Mouse (Mus musculus) liver, embryonic 15.5 days (tissue): ENCODE data around the gene Slco1a5. TPM values are rescaled to one million over a fixed set of nuclear protein-coding genes. Genes with fewer than 3 reads are reported as not detected.

Experiments
- ATAC-seq: fragments of 200-750 bp; cut with Nextera tagmentation; 2 replicates; pipeline ENCODE4 v1.8.0; 2017; ENCODE audit warnings: moderate number of reproducible peaks, mild to moderate bottlenecking, moderate library complexity; ENCODE audit not compliant: insufficient read depth
- H3K27ac ChIP-seq: fragments of 300-500 bp; sonication (generic); replicated peaks from 2 replicates; pipeline ENCODE4 v1.5.1; 2015; ENCODE audit warnings: mild to moderate bottlenecking, inconsistent platforms
- H3K27me3 ChIP-seq: fragments of 300-500 bp; sonication (generic); 2 replicates; pipeline ENCODE4 v1.6.1; 2015; ENCODE audit warnings: mild to moderate bottlenecking, inconsistent platforms
- H3K36me3 ChIP-seq: fragments of 300-500 bp; sonication (generic); replicated peaks from 2 replicates; pipeline ENCODE4 v1.6.1; 2015; ENCODE audit warnings: moderate library complexity, mild to moderate bottlenecking, inconsistent platforms
- H3K4me1 ChIP-seq: fragments of 300-500 bp; sonication (generic); replicated peaks from 2 replicates; pipeline ENCODE4 v1.6.1; 2015; ENCODE audit warnings: inconsistent platforms
- H3K4me2 ChIP-seq: fragments of 300-500 bp; sonication (generic); 2 replicates; pipeline ENCODE4 v1.6.1; 2015; ENCODE audit warnings: moderate library complexity, mild to moderate bottlenecking, inconsistent platforms
- H3K4me3 ChIP-seq: fragments of 300-500 bp; sonication (generic); replicated peaks from 2 replicates; pipeline ENCODE4 v1.5.1; 2015; ENCODE audit warnings: mild to moderate bottlenecking, inconsistent platforms
- H3K9ac ChIP-seq: fragments of 300-500 bp; sonication (generic); 2 replicates; pipeline ENCODE4 v1.6.1; 2015; ENCODE audit warnings: moderate library complexity, mild to moderate bottlenecking, inconsistent platforms
- H3K9me3 ChIP-seq: fragments of 300-500 bp; sonication (generic); replicated peaks from 2 replicates; pipeline ENCODE4 v1.6.1; 2016; ENCODE audit warnings: inconsistent platforms
- WGBS: fragments of 180-500 bp; shearing (Covaris S2); methylation state at CpG from one replicate; pipeline ENCODE4 v1.1.7; 2015; ENCODE audit warnings: mixed read lengths; ENCODE audit not compliant: insufficient replicate concordance; 5-methylcytosine and 5-hydroxymethylcytosine counted together
- polyA plus RNA-seq: library from polyadenylated mRNA; unstranded; fragments of >200 nt; fragmentation: Nextera tagmentation; extraction: Ambion mirVana; gene quantifications from 2 replicates; pipeline ENCODE4 v1.2.1, GENCODE M21; 2015

Slco1a5 gene
- polyA plus RNA-seq, 1 experiment from 2014 or later, result not detected

DNA sequence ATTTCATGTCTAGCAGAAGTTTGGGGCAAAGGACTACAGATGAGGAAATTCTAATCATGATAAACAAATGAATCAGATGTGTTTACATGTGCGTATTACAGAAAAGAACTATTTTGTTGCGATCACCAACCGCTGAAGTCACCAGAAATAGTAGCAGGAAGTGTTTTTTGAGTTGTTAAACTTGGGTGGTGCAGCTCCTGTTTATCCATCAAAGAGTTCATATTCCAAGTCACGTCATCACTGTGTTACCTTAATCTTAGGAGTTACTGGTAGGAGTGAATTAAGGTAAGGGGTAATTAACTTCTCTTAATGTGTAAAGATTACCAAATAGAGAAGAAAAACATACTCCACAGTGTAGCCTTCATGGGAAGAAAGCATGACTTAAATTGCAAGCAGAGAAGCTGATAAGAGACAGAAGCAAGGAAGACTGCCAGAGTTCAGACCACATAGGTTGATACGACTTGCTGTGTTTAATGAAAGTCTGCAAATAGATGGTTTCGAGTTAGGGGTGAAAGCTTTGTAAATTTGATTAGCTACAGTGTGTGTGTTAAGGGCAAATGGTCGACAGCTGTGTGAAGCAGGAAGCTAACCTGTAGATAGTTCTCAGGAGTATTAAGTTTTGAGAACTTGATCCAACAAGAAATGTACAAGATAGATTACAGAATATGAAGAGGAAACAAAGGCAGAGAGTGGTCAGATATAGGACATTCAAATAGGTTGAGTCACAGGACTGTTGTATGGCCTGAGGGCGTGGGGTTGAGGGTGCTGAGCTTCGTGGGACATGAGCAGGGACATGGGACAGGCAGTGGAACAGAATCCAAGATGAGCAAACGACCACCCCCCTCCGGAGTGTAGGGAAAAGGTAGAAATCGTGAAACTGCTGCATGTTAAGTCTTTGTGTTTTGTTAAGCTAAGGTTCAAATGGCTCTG, 23.7 kb upstream of the Slco1a5 start:
- Histone ChIP-seq H3K27ac (peak overlapping the region; percentile 82), H3K4me1 (peaks cover 21% of the 10 kb centered on the region), H3K27me3 (no peaks in the 10 kb centered on the region), H3K36me3 (peaks cover 17% of the 10 kb centered on the region), H3K9me3 (no peaks in the 10 kb centered on the region), H3K9ac (peak overlapping the region; percentile 52; the same call in 1 of the 2 replicates), H3K4me2 (peak overlapping the region; percentile 76), H3K4me3 (peak overlapping the region; percentile 76)
- ATAC-seq, result no peak; the same call in 1 of the 2 replicates
- 35% methylated on average over 12 of the region's 12 CpGs for WGBS

DNA sequence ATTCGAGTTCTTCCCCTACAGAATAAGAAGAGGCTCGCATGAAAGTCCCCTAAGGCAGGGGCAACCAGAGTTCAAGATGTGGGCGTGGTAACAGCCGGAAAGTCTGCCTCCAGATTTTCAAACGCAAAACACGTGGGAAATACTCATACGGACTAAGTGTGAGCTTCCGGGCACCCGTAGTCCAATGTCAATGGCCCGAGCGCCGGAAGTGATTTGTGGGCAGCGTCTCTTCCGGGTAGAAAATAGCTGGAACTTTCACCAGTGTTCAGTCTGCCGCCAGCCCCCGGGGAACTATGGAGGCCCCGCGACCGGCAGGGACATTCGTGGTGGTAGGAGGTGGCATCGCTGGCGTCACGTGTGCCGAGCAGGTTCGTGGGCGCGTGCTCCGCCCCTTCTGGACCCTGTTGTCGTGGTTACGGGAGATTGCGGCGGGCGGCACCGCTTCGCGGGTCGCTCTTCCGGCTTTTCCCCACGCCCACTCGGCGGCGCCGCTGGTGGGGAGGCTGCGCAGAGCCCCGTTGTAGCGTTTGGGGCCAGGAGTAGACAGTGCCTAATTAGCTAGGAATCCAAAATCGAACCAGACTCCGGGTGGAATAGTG, 22.8 kb upstream of the Slco1a5 start, which contains the start of gene Pyroxd1:
Pyroxd1 (plus strand) TSS at position 215 of the 599 bp plus-strand sequence.
- H3K9me3 ChIP-seq, result no peaks in the 10 kb centered on the region
- peak within 1 kb of the TSS; percentile 76 for H3K4me2 ChIP-seq
- peak; percentile 93 for ATAC-seq
- no peaks in the 10 kb centered on the region for H3K27me3 ChIP-seq
- peak within 1 kb of the TSS; percentile 76 for H3K4me3 ChIP-seq
- peak within 1 kb of the TSS; percentile 82 for H3K27ac ChIP-seq
- peaks cover 9% of the 10 kb centered on the region; the same call in 1 of the 2 replicates for H3K36me3 ChIP-seq
- under 1% methylated on average over 48 of the region's 48 CpGs for WGBS
- H3K4me1 ChIP-seq, result peaks cover 21% of the 10 kb centered on the region
- H3K9ac ChIP-seq, result peak within 1 kb of the TSS; percentile 52

DNA sequence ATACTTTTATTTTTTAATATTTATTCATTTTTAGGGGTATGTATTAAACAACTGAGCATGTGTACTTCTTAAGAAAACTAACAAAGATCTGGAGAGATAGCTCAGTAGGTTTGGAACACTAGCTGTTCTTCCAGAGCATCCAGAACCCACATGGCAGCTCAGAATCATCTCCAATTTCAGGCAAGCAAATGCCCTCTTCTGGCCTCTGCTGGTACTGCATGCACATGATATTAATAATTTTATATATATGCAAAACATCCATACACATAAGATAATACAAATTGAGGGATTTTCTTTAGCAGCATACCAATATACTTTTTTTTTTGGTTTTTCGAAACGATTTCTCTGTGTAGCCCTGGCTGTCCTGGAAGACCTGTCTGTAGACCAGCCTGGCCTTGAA, 20.8 kb upstream of the Slco1a5 start:
- Histone ChIP-seq H3K9me3 (no peaks in the 10 kb centered on the region), H3K36me3 (no peaks in the 10 kb centered on the region), H3K4me3 (no peak overlapping the region), H3K27me3 (no peaks in the 10 kb centered on the region), H3K4me2 (no peak overlapping the region), H3K9ac (no peak overlapping the region), H3K27ac (no peak overlapping the region), H3K4me1 (peaks cover 21% of the 10 kb centered on the region)
- WGBS, result 32% methylated on average over 2 of the region's 2 CpGs
- no peak for ATAC-seq

DNA sequence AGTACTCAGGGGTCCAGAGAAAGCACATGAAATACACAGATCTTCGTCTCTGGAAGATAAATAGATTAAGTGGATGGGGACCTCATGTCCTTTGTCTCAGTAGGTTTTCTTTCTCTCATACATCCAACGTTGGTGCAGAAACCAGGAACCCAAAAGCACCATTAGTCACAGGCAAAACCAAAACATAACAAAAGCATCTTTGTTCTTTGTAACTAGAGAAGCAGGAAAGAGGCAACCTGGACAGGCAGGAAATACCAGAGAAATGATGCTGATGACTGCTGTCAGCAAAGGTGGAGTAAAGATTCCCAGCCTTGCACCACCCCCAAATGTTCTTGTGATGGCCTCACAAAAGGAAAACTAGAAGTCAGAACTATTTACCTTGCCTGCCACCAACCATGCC, 16.8 kb upstream of the Slco1a5 start:
- Histone ChIP-seq H3K4me2 (no peak overlapping the region), H3K4me1 (no peaks in the 10 kb centered on the region), H3K27ac (no peak overlapping the region), H3K9me3 (no peaks in the 10 kb centered on the region), H3K27me3 (no peaks in the 10 kb centered on the region), H3K36me3 (no peaks in the 10 kb centered on the region), H3K4me3 (no peak overlapping the region), H3K9ac (no peak overlapping the region)
- 21% methylated on average over 2 of the region's 2 CpGs for WGBS
- no peak for ATAC-seq

DNA sequence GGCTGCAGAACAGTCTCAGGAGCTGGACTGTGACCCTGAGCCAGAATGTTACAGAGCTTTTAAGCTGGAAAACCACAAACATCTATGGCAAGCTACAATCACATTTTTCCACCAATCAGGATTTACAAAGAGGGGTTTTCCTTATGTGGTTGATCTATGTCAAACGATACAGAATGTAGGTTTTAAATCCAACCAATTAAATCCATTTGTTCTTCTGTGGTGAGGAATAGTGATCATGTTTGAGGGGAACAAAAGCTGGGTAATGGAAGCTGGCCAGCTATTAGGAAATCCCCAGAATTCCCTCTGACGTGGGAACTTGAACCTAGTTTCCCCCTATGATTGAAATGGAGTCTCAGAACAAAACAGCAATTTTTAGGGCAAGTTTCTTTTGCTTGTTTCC, 16.2 kb upstream of the Slco1a5 start:
- Histone ChIP-seq H3K4me2 (no peak overlapping the region), H3K27ac (no peak overlapping the region), H3K9ac (no peak overlapping the region), H3K27me3 (no peaks in the 10 kb centered on the region), H3K4me3 (no peak overlapping the region), H3K9me3 (no peaks in the 10 kb centered on the region), H3K4me1 (no peaks in the 10 kb centered on the region), H3K36me3 (no peaks in the 10 kb centered on the region)
- WGBS, result 45% methylated on average over 2 of the region's 2 CpGs
- no peak for ATAC-seq

DNA sequence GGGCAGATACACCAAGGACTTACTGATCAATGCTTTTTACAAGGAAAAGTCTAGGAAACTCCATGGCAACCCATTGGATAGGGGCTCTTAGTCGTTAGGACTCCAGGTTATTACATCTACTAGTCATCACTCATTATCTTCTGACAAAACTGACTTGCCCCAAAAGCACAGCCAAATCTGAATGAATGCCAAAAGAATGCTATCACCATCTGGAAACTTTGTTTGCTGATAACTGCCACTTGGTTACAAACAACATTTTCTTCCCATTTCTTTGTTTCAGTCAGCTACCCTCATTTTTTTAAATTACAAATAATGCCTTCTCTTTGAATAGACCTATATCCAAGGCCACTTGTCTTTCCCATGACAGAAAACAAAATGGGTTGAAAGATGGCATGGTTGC, 6.4 kb upstream of the Slco1a5 start:
- Histone ChIP-seq H3K4me1 (no peaks in the 10 kb centered on the region), H3K36me3 (no peaks in the 10 kb centered on the region), H3K4me3 (no peak overlapping the region), H3K27ac (no peak overlapping the region), H3K27me3 (no peaks in the 10 kb centered on the region), H3K9ac (no peak overlapping the region), H3K9me3 (no peaks in the 10 kb centered on the region), H3K4me2 (no peak overlapping the region)
- WGBS, result 30% methylated on average over 1 of the region's 1 CpGs
- no peak for ATAC-seq

DNA sequence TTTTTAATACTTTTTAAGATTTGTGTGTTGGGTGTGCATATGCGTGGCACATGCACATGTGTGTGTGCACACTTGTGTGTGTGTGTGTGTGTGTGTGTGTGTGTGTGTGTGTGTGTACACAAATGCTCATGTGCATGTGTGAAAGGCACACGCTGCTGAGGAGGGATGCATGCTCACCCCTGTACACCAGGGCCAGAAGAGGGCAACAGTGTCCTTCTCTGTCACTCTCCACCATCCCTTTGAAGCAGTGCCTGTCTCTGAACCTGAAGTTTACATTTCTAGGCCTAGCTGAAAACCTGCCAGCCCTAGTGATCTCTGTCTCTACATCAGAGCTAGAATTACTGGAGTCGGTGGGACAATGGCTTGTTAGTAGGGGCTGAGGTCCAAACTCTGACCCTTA, 3.8 kb upstream of the Slco1a5 start:
- Histone ChIP-seq H3K4me3 (no peak overlapping the region), H3K36me3 (no peaks in the 10 kb centered on the region), H3K4me1 (no peaks in the 10 kb centered on the region), H3K9me3 (no peaks in the 10 kb centered on the region), H3K27me3 (no peaks in the 10 kb centered on the region), H3K4me2 (no peak overlapping the region), H3K9ac (no peak overlapping the region), H3K27ac (no peak overlapping the region)
- ATAC-seq, result no peak
- 53% methylated on average over 3 of the region's 3 CpGs for WGBS

DNA sequence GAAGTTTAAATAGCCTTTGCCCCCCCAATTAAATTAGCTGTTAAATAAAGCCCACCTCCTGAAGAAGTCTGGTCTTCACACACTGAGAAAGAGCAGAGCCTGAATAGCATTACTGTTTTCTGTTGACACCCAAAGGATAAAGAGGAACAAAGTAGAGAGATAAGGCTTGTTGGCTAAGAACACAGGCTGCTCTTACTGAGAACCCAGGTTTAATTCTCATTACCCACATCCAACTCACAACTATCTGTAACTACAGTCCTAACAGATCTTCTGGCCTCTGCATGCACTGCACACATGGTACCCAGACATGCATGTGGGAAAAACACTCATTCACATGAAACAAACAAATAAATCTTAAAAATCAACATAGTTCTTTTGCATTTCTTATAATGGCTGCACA, 5.7 kb downstream of the Slco1a5 start:
- no peak for ATAC-seq
- H3K27me3 ChIP-seq, result no peaks in the 10 kb centered on the region
- no peaks in the 10 kb centered on the region for H3K4me1 ChIP-seq
- H3K4me2 ChIP-seq, result no peak overlapping the region
- no peaks in the 10 kb centered on the region for H3K36me3 ChIP-seq
- no peak overlapping the region for H3K4me3 ChIP-seq
- H3K27ac ChIP-seq, result no peak overlapping the region
- no peak overlapping the region for H3K9ac ChIP-seq
- no peaks in the 10 kb centered on the region for H3K9me3 ChIP-seq

DNA sequence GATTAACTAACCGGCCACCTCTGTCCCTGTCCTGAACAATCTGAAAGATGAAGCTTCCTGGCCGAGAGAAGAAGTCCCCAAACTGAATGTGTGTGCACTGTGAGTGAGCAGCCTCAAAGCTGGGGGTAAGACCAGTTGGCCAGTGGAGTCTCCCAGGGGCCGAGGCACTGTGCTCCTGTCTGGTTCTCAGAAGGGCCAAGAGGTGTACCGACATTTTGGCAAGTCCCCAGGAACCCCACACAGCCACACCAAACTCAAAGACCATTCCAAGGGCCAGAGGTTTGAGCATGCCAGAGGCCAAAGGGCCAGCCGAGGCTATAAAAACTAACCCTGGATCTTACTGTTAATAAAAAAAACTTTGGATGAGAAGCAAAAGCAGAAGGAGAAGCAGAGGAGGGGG, 8.5 kb downstream of the Slco1a5 start:
- no peak for ATAC-seq
- Histone ChIP-seq H3K4me2 (no peak overlapping the region), H3K27ac (no peak overlapping the region), H3K4me3 (no peak overlapping the region), H3K9me3 (peaks cover 3% of the 10 kb centered on the region; the same call in 1 of the 2 replicates), H3K36me3 (no peaks in the 10 kb centered on the region), H3K27me3 (no peaks in the 10 kb centered on the region), H3K9ac (no peak overlapping the region), H3K4me1 (no peaks in the 10 kb centered on the region)
- WGBS, result 47% methylated on average over 5 of the region's 5 CpGs

DNA sequence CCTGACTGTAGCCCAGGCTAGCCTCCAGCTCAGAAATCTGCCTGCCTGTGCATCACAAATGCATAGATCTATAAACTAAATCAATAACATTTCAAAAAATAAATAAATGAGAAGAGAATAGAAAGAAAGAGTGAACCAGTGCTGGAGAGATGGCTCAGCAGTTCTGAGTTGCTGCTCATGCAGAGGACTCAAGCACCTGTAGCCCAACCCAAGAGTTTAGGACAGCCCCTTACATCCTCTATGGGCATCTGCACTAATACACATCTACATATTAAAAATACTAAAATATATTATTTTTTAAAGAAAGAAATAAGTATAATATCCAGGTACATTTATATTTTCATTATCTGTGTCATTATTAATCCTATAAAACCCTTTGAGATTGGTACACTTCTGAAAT, 17.7 kb downstream of the Slco1a5 start:
- H3K4me3 ChIP-seq, result no peak overlapping the region
- no peaks in the 10 kb centered on the region for H3K4me1 ChIP-seq
- H3K9me3 ChIP-seq, result peaks cover 3% of the 10 kb centered on the region; the same call in 1 of the 2 replicates
- no peaks in the 10 kb centered on the region for H3K27me3 ChIP-seq
- no peak for ATAC-seq
- no peak overlapping the region for H3K9ac ChIP-seq
- no peaks in the 10 kb centered on the region for H3K36me3 ChIP-seq
- H3K27ac ChIP-seq, result no peak overlapping the region
- no peak overlapping the region for H3K4me2 ChIP-seq

DNA sequence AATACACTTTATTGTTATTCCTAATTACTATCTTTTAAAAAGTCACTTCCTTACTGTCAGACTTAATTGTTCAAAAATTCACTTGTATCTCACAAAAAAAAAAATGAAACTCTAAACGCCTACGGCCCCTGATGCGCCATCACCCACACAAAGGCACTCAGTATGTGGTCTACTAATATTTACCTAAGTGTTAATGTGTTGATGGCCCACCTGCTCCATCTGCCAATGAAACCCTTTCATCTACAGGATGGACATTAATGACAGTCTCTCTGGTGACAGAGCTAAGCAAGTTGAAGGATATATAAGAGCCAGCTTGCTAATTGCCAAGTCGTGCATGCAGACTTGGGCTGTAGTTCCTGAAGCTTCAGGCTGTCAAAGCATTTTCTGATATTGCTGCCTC, 24.7 kb downstream of the Slco1a5 start, which contains the start of gene Iapp:
Iapp (plus strand) TSS at position 326 of the 400 bp plus-strand sequence.
- H3K4me3 ChIP-seq, result no peak within 1 kb of the TSS
- H3K9ac ChIP-seq, result no peak within 1 kb of the TSS
- H3K27me3 ChIP-seq, result no peaks in the 10 kb centered on the region
- H3K4me1 ChIP-seq, result no peaks in the 10 kb centered on the region
- WGBS, result 50% methylated on average over 4 of the region's 4 CpGs
- no peak within 1 kb of the TSS for H3K27ac ChIP-seq
- H3K9me3 ChIP-seq, result no peaks in the 10 kb centered on the region
- no peak within 1 kb of the TSS for H3K4me2 ChIP-seq
- no peak for ATAC-seq
- no peaks in the 10 kb centered on the region for H3K36me3 ChIP-seq
